Mouse (Mus musculus) telencephalon, adult 2 months (tissue): ENCODE results near the gene Cd209e.
"Not testable (repeated sequence)": the region's sequence is repeated elsewhere in the genome, so short reads cannot be mapped to it uniquely, and the experiment has no call there.

ENCODE experiments used
- DNase-seq: peaks from one replicate; pipeline ENCODE4 v3.0.0-alpha.2; 2011; ENCODE audit warnings: low read depth, low spot score

Gene Cd209e

DNA sequence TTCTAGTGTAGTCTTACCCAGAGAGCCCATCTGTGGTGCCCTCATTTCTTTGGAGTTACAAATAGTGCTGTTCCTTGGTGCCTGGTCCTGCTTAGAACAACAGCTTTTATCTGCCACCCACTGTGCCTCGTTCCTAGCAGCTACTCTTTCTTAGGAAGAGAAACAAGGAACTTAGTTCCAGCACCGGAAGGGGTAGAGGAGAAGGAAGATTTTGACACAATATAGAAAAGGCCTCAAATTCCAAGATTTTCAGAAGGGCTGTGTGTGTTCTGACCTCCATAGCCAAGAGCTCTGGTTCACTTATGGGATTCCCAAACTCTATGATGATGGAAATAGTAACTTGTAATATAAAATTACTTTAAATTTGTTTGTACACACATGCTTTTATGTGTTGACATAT is at the start of gene Cd209e:
Cd209e (minus strand) TSS at position 101 of the 400 bp plus-strand sequence.
- no peak for DNase-seq

DNA sequence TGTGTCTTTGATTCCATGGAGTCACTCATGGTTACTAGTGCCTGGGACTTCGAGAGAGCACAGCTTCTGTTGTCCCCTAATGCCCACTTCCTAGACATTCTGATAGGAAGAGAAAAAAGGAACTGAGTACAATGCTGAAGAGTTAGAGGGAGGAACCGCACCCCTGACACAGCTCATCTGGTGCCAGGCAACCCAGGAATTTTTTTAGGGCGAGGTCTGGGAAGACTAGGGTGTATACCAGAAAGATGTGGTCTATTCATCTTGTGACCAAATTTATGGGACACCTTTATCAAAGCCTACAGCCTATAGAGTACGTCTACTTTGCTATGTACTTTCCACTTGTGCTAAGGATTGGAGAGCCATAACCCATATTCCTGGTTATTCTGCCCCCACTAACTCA is 24.3 kb upstream of the Cd209e start, which contains the start of gene Cd209d:
Cd209d (minus strand) TSS at position 101 of the 400 bp plus-strand sequence.
- no peak for DNase-seq

DNA sequence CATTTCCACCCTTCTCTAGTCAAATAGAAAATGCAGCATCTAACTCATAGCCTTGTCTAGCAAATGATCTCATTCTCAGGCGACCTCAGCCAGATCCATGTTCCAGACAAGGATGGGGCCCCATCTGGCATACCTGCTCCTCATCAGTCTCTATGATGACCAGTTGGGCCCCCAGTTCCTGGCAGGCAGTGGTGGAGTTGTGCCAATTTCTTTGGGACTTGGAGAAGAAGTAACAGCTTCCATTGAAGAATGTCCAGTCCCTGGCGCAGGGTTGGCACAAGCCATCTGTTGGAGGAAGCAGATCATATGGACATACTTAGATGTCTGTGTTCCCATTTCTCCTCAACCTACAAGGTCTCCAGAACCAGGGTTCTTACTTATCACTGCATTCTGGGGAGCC is 22.0 kb upstream of the Cd209e start:
- DNase-seq, result no peak

DNA sequence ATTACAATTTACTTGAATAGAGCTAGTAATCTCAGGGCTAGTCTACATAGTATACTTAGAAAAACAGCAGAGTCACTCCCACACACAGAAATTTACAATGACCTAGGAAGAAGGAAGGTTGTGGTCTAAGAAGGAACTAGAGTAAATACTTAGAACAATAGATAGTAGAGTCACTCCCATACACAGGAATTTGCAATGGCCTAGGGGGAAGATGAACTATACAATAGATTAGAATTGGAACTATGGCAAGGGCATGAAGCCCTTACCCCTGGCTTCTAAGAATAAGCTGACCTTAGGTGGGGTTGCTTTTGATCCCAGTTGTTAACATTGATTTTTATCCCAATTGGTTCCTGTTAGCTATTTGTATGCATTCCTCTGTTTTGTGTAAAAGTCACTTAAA is 8.6 kb upstream of the Cd209e start:
- DNase-seq, result not testable (repeated sequence)

DNA sequence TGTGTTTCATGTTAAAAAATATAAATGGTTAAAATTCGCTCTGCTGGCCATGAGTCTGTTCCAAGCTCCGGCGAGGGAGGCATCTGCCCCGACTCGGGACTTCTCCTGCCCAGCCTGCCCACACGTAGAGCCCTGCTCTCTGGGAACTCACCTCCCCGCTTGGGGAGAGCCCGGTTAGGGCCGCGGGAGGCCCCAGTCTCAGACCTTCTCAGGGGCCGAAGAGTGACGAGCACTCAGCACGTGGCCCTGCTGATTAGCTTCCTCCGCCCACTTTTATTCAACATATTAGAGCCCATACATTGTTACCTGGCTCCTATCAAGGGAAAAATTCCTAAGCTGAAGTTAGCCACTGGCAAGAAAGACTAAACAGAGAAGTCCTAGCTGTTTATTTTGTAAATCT is 51.0 kb downstream of the Cd209e start:
- no peak for DNase-seq
